Mouse (Mus musculus) testis, postnatal 14 days (tissue): ENCODE measurements around the gene Senp7.
"Not testable (repeated sequence)": the region's sequence is repeated elsewhere in the genome, so short reads cannot be mapped to it uniquely, and the experiment has no call there.

ENCODE experiments used
- DNase-seq: peaks from one replicate; pipeline ENCODE4 v3.0.0; 2021; ENCODE audit warnings: low spot score

Senp7 gene

GRCm38 (mm10) chr16:56066113-56066512 is 18.0 kb downstream of the Senp7 start:
- DNase-seq = no peak

GRCm38 (mm10) chr16:56068523-56069070 is 20.5 kb downstream of the Senp7 start:
- DNase-seq = no peak

GRCm38 (mm10) chr16:56071317-56072232 is 23.4 kb downstream of the Senp7 start:
- DNase-seq = no peak

- no peak for DNase-seq
Observed at GRCm38 (mm10) chr16:56072533-56072932, 24.4 kb downstream of the Senp7 start.

GRCm38 (mm10) chr16:56073150-56073549 is 25.0 kb downstream of the Senp7 start:
- DNase-seq = not testable (repeated sequence)

- no peak for DNase-seq
Observed at GRCm38 (mm10) chr16:56074122-56074521, 26.0 kb downstream of the Senp7 start.

- no peak for DNase-seq
Observed at GRCm38 (mm10) chr16:56074565-56074964, 26.4 kb downstream of the Senp7 start.

GRCm38 (mm10) chr16:56075222-56076111 is 27.3 kb downstream of the Senp7 start:
- peak; percentile 87 for DNase-seq

GRCm38 (mm10) chr16:56076121-56076869 is 28.2 kb downstream of the Senp7 start:
- no peak for DNase-seq

- DNase-seq = no peak
Observed at GRCm38 (mm10) chr16:56079419-56079818, 31.3 kb downstream of the Senp7 start.

- DNase-seq = no peak
Observed at GRCm38 (mm10) chr16:56081691-56082090, 33.6 kb downstream of the Senp7 start.

- DNase-seq = no peak
Observed at GRCm38 (mm10) chr16:56086336-56086735, 38.2 kb downstream of the Senp7 start.

- no peak for DNase-seq
Observed at GRCm38 (mm10) chr16:56090385-56090784, 42.2 kb downstream of the Senp7 start.

- not testable (repeated sequence) for DNase-seq
Observed at GRCm38 (mm10) chr16:56096401-56097018, 48.4 kb downstream of the Senp7 start.

- no peak for DNase-seq
Observed at GRCm38 (mm10) chr16:56115706-56116105, 67.6 kb downstream of the Senp7 start.

GRCm38 (mm10) chr16:56116155-56116554 is 68.0 kb downstream of the Senp7 start:
- no peak for DNase-seq

- DNase-seq = no peak
Observed at GRCm38 (mm10) chr16:56117327-56118180, 69.4 kb downstream of the Senp7 start.

GRCm38 (mm10) chr16:56122517-56122916 is 74.4 kb downstream of the Senp7 start:
- no peak for DNase-seq

- DNase-seq = no peak
Observed at GRCm38 (mm10) chr16:56124045-56124444, 75.9 kb downstream of the Senp7 start.

- no peak for DNase-seq
Observed at GRCm38 (mm10) chr16:56131666-56132065, 83.5 kb downstream of the Senp7 start.
